Mouse (Mus musculus): ENCODE results near the gene Tex13c2. TPM values are rescaled to one million over a fixed set of nuclear protein-coding genes. Genes with fewer than 3 reads are reported as not detected.

Gene Tex13c2
- not detected in 2 replicates for polyA plus RNA-seq (2012; ENCODE audit: low replicate concordance)

DNA sequence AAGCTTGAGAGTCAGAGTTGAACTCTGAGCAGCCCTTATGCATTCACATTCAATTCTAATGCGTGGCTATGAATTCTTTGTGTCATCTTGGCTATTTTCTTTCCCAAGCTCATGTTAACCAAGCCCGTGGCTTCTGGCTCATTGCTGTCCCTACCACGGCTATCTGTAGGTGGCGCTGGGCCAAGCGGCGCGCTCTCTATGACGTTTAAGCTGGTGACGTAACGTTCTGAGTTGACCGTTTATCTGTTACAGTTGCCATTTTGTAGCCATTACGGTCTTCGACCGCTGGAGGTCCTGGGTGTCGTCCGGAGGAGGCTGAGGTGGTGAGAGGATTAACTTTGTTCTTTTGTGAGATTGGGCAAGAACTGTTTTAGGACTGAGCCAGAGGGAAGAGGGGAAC, at the start of gene Tex13c2:
Gene Tex13c2 (plus strand): TSS at position 246 of the 400 bp plus-strand sequence.

DNA sequence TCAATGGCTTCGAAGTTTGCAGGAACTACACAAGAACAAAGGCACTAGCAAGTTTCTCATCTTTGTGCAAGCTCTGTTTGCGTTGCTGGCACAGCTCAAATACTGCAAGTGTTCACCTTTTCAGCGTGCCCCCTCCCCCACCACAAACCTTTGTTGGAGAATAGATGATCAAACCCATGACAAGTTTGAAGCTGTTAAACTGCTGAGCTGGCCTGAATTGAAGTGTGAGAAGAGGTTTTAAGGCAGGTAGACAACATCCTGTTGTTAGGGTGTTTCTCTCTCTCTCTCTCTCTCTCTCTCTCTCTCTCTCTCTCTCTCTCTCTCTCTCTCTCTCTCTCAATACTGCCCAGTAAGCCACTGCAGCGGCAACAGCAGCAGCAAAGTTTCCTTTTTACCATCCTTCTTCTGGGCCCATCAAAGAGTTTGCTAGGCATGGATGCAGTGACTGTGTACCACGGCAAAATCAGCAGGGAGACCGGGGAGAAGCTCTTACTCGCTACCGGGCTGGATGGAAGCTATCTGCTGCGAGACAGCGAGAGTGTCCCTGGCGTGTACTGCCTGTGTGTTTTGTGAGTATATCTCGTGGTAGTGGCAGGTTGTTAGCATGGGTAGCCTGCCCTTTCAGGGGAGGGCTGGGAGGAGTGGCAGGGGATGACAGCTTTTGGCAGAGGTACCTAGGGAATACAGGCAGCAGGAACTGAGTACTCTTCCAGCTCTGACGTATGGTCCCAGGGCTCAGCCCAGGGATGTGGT, 13.0 kb downstream of the Tex13c2 start, which contains the start of gene Sh2d1a:
Gene Sh2d1a (plus strand): TSS at position 163 of the 753 bp plus-strand sequence.

Other genes with a start within 250 kb of the Tex13c2 start
- not detected in 2 replicates for gene Sh2d1a, start 12.8 kb downstream of the Tex13c2 start, polyA plus RNA-seq (2012; ENCODE audit: low replicate concordance)

Measured in leukemia stem cell, adult 10-12 weeks (primary cell).